Mouse (Mus musculus) cerebellum, postnatal 10 days (tissue): ENCODE measurements around the gene Setd1a.
"Not testable (repeated sequence)": the region's sequence is repeated elsewhere in the genome, so short reads cannot be mapped to it uniquely, and the experiment has no call there.

Experiments
- DNase-seq, 2 experiments: peaks; one replicate each; pipeline ENCODE4 v3.0.0; 2021; ENCODE audit warnings: mixed read lengths in 2 of 2

The Setd1a gene

DNA sequence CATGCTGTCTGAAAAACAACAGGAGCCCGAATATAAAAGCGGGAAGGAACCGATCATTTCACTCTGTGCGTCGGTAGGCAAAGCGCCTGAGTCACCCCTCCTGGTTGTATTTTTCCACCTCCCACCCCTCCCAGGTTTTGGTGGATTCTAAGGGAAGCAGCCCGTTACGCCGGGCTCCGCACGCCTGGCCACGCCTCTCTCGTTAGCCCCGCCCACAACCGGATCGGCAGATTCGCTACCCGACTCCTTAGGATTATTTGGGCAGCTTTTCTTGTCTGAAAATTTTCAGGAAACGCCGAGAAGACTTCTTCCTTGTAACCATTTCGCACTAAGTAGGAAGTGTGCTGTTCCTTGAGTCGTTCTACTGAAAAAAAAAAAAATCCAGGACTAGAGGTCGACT, at the start of gene Setd1a:
Gene Setd1a (plus strand): TSS at position 245 of the 400 bp plus-strand sequence.
- peak; percentile 98 to 99 for DNase-seq

DNA sequence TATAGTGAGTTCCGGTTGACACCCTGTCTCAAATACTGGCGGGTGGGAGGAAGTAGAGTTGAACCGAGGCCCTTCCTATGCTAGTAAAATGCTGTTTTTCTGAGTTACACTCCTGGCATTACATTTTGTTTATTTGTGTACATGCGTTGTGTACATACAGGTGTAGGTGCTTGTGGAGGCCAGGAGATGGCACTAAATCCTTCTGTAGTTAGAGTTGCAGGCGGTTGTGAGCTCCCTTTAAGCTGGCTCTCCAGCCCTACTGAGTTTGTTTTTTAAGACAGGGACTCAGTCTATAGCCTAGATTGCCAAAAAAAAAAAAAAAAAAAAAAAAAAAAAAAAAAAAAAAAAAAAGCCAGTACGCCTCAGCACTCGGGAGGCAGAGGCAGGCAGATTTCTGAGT, 48.6 kb upstream of the Setd1a start:
- no peak for DNase-seq

DNA sequence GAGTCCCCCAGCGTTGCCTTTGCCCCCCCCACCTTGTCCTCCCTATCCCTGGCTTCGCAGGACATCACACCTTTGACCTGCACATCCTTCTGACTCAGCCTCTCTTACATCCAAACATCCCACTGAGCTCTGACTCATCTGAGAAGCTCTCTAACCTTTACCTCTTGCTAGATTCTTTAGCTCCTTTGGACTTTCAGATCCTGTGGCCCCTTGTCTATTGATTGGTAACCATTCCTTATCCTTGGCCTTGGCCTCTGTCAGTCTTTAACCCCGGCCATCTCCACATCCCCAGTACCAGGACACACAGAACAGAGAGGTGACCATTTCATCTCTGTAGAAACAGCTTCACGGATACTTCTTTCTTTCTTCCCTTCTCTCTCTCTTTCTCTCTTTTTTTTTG, 46.3 kb upstream of the Setd1a start:
- no peak for DNase-seq

DNA sequence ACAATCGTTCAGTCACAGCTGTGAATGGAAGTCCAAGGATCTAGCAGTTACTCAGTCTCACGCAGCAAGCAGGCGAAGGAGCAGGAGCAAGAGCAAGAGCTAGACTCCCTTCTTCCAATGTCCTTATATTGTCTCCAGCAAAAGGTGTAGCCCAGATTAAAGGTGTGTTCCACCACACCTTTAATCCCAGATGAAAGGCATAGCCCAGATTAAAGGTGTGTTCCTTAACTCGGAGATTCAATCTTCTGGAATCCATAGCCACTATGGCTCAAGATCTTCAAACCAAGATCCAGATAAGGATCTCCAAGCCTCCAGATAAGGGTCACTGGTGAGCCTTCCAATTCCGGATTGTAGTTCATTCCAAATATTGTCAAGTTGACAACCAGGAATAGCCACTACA, 44.4 kb upstream of the Setd1a start, which contains the start of gene Ctf2:
Gene Ctf2 (minus strand): TSS at position 101 of the 400 bp plus-strand sequence.
- not testable (repeated sequence) for DNase-seq

DNA sequence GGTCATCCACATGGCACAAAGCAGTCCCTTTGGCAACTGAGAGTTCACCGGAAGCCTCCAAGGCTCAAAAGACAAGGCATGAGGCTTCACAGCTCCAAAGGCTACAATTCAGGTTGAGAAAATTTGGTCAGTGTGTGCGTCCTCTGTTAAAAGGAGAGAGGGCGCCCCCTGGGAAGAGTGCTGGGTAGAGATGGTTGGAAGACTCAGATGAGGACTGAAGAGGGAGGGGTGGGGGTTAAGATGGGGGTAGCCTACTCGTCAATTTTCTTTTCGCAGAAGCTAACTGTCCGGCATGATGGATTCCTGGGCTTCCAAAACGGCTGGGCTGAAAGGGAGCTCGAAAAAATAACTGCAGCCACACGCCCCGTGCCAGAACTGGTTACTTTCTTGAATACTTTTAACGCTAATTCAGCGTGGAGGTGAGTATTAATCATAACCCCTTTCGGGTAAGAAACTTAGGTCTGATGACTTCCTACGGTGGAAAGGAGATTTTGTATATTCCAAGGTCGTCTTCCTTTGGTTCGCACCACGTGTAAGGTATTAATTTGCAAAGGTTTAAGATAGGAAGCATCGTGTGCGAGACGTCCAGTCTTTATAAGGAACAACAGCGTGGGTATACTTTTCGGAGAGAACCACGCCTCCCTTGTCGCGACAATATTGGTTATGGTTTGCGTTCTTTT, 32.0 kb upstream of the Setd1a start, which contains the start of gene Fbxl19:
Gene Fbxl19 (plus strand): TSS at position 178 of the 680 bp plus-strand sequence.
- DNase-seq, result peak; percentile 90 to 91

DNA sequence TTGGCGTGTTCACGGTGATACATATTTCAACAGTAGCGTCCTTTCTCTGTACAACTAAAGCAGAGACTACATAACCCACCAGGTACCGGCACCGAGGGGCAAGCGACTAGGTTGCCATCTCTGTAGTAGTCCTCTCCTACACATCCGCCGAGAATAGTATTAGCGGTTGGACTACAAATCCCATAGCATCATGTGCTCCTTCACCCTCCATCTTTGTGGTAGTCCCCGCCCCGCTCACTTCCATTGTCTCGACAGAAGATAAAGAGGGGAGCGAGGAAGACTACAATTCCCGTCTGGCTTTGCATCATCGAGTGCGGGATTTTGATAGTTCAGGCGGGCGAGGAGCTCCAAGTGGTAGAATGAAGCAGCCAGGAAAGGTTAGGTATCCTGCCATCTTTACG, 31.2 kb upstream of the Setd1a start:
- peak; percentile 93 to 96 for DNase-seq

DNA sequence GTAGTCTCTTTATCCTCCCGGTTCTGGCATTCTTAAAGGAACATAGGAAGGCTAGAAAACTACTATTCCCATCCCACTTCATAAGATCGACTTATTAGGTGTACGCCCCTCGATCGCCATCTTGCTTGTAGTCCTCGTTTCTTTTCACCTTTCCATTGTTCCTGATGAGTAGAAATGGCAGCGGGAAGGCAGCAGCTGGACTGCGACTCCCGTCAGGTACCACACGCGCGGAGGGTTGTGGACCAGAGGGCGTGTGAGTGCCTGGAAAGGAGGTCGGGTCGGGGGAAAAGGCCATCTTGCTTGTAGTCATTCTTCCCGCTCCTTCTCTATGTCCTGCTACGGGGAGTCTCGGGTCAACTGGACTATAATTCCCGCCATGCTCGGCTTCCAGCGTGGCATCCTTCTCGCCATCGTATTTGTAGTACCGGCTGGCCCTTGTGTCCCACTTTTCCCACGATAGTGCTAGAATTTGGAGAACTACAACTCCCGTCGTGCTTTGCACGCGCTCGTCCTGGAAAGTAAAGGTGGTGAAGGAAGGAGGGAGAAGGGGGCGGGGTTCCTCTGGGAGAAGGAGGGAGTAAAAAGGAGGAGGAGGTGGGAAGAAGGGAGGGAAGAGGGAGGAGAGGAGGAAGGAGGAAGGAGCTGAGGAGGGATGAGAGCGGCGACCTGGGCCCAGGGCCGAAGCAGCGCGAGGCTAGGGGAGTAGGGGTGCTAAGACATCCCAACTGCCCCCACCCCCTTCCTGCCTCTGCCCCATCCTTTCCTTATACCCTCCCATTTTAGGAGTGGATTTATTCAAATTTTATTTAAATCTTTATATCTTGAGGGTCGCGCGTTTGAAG, 30.6 kb upstream of the Setd1a start:
- DNase-seq, result peak; percentile 97 to 99

DNA sequence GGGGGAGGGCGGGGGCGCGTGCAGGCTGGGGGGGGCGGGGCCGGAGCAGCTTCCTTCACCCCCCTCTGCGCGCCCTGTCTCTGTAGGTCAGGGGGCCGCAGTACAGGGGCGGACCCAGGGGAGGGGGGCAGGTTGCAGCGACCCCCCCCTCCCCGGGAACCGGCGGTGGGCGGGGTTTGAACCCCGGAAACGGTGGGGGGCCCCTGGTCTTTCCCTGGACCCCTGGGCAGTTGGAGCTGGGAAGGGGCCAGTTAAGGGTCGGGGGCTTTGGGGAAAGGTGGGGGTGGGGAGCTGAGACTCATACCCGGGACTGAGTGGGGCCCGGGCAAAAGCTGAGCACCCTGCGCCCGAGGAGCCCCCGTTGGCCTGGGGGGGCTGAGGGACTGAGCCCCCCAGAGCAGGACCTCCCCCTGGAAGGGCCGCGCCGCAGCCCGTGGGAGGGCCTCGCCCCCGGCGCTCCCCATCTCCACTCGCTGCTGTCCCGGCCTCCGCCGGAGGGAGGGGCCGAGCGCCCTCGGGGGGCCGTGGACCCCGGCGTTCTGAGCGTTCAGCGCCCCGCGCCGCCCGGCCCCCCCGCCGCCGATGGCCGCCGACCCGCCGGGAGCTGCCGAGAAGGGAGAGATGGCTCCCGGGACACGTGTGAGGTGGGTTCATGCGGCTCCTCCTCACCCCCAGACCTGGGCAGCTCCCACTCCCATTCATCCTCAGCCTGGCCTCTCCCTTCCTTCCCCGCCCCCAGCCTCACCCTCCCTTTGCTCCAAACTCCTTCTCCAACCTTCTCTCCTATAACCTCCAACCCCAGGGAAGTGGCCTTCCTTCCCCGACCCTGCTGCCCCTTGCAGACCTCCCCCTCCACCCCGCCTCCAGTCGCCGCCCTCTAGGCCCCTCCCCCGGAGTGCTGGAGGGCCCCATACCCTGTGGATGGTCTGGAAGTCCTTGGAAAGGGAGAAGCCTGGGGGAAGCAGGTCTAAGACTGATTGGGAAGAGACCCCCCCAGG, 29.7 kb upstream of the Setd1a start:
- DNase-seq, result peak; percentile 78 to 81

DNA sequence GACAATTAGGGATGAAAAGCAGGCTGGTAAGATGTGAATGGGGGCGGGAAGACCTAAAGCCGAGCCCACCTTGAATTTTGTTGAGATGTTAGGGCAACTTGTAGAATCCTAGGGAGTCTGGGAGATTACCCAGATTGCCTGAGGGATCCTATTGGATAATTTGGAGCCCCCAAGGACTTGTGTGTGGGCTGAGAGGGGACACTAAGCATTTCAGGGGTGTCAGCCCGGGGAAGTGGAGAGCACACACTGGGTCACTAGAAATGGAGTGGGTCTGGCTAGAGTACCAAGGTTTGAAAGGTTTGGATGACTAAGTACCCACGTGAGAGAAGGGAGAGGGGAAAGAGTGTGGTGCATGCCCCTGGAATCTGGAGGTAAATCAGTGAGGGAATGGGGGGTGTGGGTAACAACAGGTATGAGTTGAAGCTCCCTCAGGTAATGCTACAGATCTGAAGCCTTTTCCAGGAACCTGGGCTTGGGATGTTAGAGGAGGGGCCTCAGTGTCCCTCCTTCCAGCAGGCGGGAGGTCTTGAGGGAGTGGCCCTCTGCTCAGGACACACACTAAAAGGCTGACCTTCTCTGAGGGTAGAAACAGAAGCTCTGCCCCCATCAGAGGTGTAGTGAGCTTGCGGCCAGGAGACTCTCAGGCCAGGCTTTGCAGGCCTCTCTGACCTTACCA, 28.8 kb upstream of the Setd1a start:
- no peak for DNase-seq

DNA sequence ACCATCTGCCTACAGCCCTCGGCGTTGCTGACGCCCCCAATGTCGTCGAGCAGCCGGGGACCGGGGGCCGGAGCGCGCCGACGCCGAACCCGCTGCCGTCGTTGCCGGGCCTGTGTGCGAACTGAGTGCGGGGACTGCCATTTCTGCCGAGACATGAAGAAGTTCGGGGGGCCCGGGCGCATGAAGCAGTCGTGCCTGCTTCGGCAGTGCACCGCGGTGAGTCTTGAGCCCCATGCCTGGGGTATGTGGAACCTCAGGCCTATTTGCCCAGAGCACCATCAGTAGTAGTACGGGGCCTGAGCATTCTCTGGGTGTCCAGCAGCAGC, 28.3 kb upstream of the Setd1a start:
- no peak for DNase-seq

DNA sequence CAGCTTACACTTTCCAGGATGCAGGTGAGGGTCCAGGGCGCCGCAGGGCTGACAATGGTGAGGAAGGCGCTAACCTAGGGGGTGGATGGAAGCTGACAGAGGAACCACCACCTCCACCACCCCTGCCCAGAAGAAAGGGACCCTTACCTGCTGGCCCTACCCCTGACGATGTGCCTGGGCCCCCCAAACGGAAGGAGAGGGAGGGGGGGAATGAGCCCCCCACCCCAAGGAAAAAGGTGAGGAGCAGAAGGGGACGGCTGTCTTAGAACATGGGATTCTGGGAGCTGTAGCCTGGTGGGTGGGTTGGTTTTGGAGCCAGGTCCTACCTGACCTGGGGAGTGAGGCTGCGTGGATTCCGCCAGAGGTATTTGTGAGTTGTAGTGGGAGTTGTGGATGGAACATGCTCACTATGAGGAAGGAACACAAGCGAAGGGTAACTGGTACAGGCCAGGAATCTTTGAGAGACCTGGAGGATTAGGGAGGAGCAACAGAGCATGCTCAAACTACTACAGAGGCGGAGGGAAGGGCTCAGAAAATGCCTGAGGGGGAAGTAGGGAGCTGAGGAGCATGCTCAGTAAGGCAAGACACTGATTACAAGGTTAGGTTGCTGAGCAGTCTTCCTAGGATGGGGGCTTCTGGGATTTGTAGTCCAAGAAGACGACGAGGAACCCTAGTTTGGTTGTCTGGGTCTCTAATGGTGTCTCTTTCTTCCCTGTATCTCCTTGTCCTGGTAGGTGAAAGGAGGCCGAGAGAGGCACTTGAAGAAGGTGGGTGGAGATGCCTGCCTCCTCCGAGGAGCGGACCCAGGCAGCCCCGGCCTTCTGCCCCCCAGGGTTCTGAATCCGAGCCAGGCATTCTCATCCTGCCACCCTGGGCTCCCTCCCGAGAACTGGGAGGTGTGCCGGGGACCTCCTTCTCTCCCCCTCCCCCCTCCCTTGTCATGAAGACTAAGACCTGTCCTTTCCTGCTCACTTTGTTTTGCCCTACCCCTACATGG, 26.0 kb upstream of the Setd1a start:
- DNase-seq, result peak; percentile 51 to 52

DNA sequence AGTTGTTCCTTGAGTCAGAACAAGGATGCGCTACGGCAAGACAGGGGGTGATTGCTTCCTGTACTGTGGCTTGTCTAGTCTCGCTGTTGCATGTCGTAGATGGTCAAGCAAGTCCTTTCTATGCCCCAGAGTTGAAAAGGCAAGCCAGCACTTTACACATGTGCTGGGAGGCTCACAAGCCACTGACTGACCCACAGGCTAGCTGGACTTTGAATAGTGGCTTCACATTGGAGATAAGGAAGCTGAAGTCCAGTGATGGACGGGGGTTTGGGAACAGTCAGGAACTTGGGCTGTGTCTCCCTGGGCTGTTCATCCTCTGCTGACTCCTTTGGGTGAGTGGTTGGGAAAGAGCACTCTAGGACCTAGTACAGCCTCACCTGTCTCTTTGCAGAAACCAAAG, 24.9 kb upstream of the Setd1a start:
- DNase-seq, result no peak

DNA sequence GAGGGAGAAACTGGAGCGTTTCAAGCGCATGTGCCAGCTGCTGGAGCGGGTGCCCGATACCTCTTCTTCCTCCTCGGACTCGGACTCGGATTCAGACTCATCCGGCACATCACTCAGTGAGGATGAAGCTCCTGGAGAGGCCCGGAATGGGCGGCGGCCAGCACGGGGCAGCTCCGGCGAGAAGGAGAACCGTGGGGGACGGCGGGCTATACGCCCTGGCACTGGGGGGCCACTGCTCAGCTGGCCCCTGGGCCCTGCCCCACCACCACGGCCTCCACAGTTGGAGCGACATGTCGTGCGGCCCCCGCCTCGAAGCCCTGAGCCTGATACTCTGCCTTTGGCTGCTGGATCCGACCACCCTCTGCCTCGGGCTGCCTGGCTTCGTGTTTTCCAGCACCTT, 24.4 kb upstream of the Setd1a start:
- DNase-seq, result no peak

DNA sequence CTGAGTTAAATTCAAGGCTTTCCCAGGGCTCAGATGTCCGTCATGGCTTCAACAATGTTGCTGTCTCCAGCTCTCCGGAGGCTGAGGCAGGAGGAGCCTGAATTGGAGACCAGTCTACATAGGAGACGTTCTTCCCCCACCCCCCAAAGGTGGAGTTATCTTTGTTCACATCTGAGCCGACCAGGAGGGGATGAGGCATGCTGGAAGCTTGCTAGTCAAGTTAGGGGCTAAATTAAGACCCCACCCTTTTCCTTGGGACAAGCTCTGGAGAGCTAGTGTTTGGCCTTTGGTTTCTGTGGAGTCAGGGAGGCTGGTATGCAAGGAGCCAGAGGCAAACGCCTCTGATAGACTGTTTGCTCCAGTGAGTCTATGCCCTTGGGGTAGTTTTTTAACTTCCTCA, 23.3 kb upstream of the Setd1a start:
- DNase-seq, result no peak

DNA sequence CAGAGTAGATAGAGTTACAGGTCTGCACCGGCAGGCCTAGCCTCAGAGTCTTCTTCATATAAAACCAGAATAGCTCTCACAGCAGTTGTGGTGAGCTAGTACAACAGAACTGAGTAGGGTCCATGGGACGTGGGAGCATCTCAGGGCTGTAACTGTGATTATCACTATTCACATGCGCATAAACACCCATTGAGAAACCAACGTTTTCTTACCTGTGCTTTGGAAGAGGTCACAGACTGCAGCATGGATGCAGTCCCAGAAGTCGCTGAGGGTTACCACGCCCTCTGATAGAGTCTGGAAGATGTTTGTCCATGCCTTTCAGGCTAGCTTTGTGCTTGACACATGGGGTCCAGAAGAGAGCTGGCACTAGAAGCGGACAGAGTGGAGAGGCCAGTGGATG, 22.7 kb upstream of the Setd1a start:
- no peak for DNase-seq

DNA sequence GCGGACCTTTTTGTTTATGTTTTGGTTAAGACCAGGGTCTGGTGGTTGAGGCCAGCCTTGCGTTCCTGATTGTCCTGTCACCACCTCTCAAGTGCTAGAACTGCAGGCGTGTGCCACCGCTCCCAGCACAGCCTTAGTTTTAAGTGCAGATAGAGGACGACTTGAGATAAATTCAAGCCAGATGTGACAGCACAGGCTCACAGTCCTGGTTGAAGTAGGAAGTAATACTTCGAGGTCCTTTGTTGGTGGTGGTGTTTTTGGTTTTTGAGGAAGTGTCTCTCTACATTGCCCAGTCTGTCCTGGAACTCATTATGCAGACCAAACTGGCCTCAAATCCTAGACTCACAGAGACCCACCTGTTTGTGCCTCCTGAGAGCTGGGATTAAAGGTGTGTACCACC, 16.8 kb upstream of the Setd1a start:
- DNase-seq, result no peak

DNA sequence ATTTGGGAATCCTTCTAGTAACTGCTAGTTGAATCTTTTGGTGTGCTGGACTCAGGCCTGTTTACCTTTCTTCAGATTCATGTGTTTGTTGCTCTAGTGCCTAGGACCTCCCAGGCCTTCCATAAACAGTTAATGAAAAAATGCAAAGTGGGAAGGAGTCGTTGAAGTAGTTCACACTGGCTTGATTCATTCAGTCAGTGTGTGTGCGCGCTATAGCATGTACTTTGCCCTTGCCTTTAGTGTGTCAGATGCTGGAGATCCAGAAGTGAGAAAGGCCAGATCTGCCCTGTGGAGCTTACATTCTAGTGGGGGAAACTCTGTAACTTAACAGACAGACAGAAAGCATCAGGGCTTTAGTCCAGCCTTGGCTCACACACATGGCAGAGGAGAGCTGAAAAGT, 16.0 kb upstream of the Setd1a start:
- DNase-seq, result no peak

DNA sequence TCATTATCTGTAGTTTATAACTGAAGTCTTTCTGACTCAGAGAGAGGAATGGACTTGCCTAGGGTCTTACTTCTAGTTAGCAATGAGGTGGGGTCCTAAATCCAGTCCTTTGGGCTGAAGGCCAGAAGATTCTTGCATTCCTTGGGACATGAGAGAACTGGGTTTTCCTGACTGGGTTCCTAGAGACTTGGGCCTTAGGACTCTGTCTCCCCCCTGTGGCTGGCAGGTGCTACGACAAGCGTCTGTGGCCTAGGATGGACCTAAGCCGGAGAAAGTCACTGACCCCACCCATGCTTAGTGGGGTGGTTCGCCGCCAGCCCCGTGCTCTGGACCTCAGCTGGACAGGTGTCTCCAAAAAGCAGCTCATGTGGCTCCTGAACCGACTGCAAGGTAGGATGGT, 15.4 kb upstream of the Setd1a start:
- DNase-seq, result peak; percentile 85 to 88

DNA sequence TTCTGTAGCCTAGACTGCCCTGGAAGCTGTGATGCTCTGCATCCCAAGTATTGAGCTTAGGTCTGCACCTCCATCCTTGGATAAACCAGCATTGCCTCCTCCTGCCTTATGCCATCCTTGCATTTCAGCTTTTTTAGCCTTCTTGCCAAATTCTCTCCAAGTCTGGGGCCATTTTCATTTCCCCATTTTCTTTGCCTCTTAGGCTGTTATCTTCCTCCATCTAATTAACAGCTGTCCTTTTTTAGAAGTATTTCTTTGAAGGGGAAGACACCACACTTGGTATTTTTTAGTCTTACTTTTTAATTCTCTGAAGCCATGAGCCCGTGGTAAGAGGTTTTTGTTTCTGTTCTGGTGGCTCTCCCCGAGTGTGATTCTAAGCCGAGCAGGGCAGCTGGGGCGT, 12.8 kb upstream of the Setd1a start:
- no peak for DNase-seq

DNA sequence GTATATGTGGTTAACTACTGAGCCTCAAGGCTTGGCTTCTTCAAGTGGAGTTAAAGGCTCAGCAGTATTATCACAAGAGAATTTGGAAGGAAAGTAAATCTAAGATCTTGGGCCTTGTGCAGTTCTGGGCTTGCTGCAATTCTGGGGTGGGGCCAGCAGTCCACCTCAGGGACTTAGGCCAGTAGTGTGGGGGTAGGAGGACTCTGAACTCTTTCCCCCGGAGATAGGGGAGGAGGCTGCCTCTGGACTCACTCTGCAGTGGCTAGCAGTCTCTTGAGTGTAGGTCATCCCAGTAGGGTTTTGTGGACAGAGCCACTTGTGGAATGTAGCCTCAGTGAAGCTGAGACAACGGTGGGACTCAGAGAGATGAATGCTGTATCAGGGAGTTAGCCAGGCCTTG, 10.7 kb upstream of the Setd1a start:
- no peak for DNase-seq
